In the genomic region with DNA sequence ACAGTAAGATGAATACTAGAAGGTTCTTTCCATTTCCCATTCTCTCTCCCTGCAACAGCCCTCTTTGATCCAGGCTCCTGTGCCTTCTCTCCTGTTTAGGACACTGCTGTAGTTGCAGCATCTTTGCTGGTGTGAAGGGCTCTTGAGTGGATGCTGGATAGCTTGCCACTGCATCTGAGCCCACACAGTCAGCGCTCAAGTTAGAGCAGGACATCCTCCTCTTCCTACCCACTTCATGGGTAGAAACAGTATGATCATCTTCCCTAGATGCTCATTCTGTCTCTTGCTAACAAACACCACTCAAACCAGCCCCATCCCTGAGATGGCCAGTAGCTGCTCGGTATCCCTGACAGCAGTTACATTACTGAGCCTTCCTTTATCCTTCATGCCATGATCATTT, we compare ENCODE assay signal across 19 mouse cellular contexts.
DNase-seq lines count a peak whose midpoint lies in the region; ATAC-seq and TF ChIP-seq lines count a peak whose summit lies in the region.
"Had no signal": no experiment of that assay in that cellular context is flagged by ENCODE, and none has a peak within 500 bp of the region (broad histone marks: within the 10 kb centered on the region; RNA-seq: fewer than 3 reads in every experiment).

No protein-coding gene starts in this region.

- 0 out of 2 replicates have a peak, but pooled peaks have one; percentile 20 for TF ChIP-seq POLR2A in cortical plate, adult 2 months (IDR thresholded peaks at IDR 0.05; ENCODE audit: extremely low read depth, insufficient read depth, low read length)

- H3K27me3 ChIP-seq in hindbrain, embryonic 16.5 days (replicated peaks; ENCODE audit: control insufficient read depth, insufficient read depth, low read length) = no peaks in the 10 kb centered on the region
- H3K27me3 ChIP-seq in hindbrain, embryonic 10.5 days (ENCODE audit: insufficient read depth, poor library complexity, severe bottlenecking) = no peaks in the 10 kb centered on the region
- H3K27me3 ChIP-seq in kidney, embryonic 15.5 days = no peaks in the 10 kb centered on the region
- H3K27me3 ChIP-seq: embryonic facial prominence, embryonic 13.5 days; embryonic facial prominence, embryonic 15.5 days; forebrain, embryonic 12.5 days; forebrain, embryonic 15.5 days had no signal

- TF ChIP-seq CTCF in left cerebral cortex, adult 2 months (IDR thresholded peaks at IDR 0.05) = no peak
- no peak for TF ChIP-seq CTCF in cortical plate, adult 2 months (IDR thresholded peaks at IDR 0.05; ENCODE audit: extremely low read depth, insufficient read depth, low read length)

- no peak overlapping the region for H3K4me3 ChIP-seq in hindbrain, embryonic 16.5 days (ENCODE audit: low read length)
- H3K4me3 ChIP-seq in hindbrain, embryonic 10.5 days = no peak overlapping the region
- H3K4me3 ChIP-seq in left cerebral cortex, adult 2 months = no peak overlapping the region
- no peak overlapping the region for H3K4me3 ChIP-seq in cortical plate, adult 2 months (ENCODE audit: insufficient read depth, low read length)
- H3K4me3 ChIP-seq in kidney, embryonic 15.5 days (replicated peaks) = no peak overlapping the region
- H3K4me3 ChIP-seq: embryonic facial prominence, embryonic 13.5 days; embryonic facial prominence, embryonic 15.5 days; erythroblast, embryonic 14.5 days; forebrain, embryonic 10.5 days; forebrain, embryonic 12.5 days; forebrain, embryonic 15.5 days had no signal

- 93% methylated on average over 2 of the region's 2 CpGs for WGBS in hindbrain, embryonic 16.5 days
- WGBS in hindbrain, embryonic 10.5 days = 89% methylated on average over 2 of the region's 2 CpGs
- 83% methylated on average over 2 of the region's 2 CpGs for WGBS in kidney, embryonic 15.5 days

- H3K4me2 ChIP-seq in hindbrain, embryonic 16.5 days (ENCODE audit: low read length) = no peak overlapping the region
- H3K4me2 ChIP-seq in kidney, embryonic 15.5 days = no peak overlapping the region
- H3K4me2 ChIP-seq: embryonic facial prominence, embryonic 13.5 days; embryonic facial prominence, embryonic 15.5 days; forebrain, embryonic 12.5 days; forebrain, embryonic 15.5 days had no signal

- no peak for DNase-seq in hindbrain, embryonic 10.5 days (ENCODE audit: low spot score)
- no peak for DNase-seq in left cerebral cortex, adult 2 months (ENCODE audit: extremely low spot score in 1 of 2, low spot score in 2 of 2)
- no peak for DNase-seq in left cerebral cortex, adult 11 months (ENCODE audit: low spot score)
- peak; percentile 50 for DNase-seq in brain, adult 2 months (ENCODE audit: low read depth, low spot score)
- DNase-seq: adrenal gland, adult 2 months; adrenal gland, postnatal 10 days; adrenal gland, postnatal 25 days; cerebellum, adult 9-10 months; embryo, embryonic 11 days; forebrain, postnatal 0 days had no signal

- 0 out of 2 replicates have a peak, but pooled peaks have one; percentile 7 for ATAC-seq in hindbrain, embryonic 16.5 days
- ATAC-seq in kidney, embryonic 15.5 days (replicated peaks; ENCODE audit: low FRiP score) = no peak
- ATAC-seq: forebrain, embryonic 15.5 days; forebrain, postnatal 0 days had no signal

- intact Hi-C loops in left cerebral cortex, adult 2 months (cut with DNase I) = loop anchor here (10.0 kb wide), 1 partner anchor 53 kb away; no protein-coding TSS in a partner anchor

- H3K9me3 ChIP-seq in hindbrain, embryonic 16.5 days (ENCODE audit: control insufficient read depth, low read length) = no peaks in the 10 kb centered on the region
- no peaks in the 10 kb centered on the region for H3K9me3 ChIP-seq in hindbrain, embryonic 10.5 days
- no peaks in the 10 kb centered on the region for H3K9me3 ChIP-seq in kidney, embryonic 15.5 days (replicated peaks)
- H3K9me3 ChIP-seq: embryonic facial prominence, embryonic 13.5 days; embryonic facial prominence, embryonic 15.5 days; forebrain, embryonic 10.5 days; forebrain, embryonic 12.5 days; forebrain, embryonic 15.5 days had no signal

- H3K4me1 ChIP-seq in hindbrain, embryonic 16.5 days (ENCODE audit: control insufficient read depth, insufficient read depth, low read depth, low read length) = no peaks in the 10 kb centered on the region
- no peaks in the 10 kb centered on the region for H3K4me1 ChIP-seq in hindbrain, embryonic 10.5 days (replicated peaks)
- peaks cover 6% of the 10 kb centered on the region for H3K4me1 ChIP-seq in cortical plate, adult 2 months (ENCODE audit: control insufficient read depth, insufficient read depth, low read length)
- H3K4me1 ChIP-seq in kidney, embryonic 15.5 days = no peaks in the 10 kb centered on the region
- H3K4me1 ChIP-seq: embryonic facial prominence, embryonic 13.5 days; embryonic facial prominence, embryonic 15.5 days; forebrain, embryonic 10.5 days; forebrain, embryonic 12.5 days; forebrain, embryonic 15.5 days had no signal

- H3K36me3 ChIP-seq in hindbrain, embryonic 16.5 days (ENCODE audit: control insufficient read depth, insufficient read depth, low read length) = no peaks in the 10 kb centered on the region
- H3K36me3 ChIP-seq in hindbrain, embryonic 10.5 days = no peaks in the 10 kb centered on the region
- no peaks in the 10 kb centered on the region for H3K36me3 ChIP-seq in kidney, embryonic 15.5 days
- H3K36me3 ChIP-seq: embryonic facial prominence, embryonic 13.5 days; embryonic facial prominence, embryonic 15.5 days; forebrain, embryonic 10.5 days; forebrain, embryonic 12.5 days; forebrain, embryonic 15.5 days had no signal

- no peak overlapping the region for H3K27ac ChIP-seq in hindbrain, embryonic 16.5 days (ENCODE audit: low read depth, low read length)
- no peak overlapping the region for H3K27ac ChIP-seq in hindbrain, embryonic 10.5 days
- H3K27ac ChIP-seq in left cerebral cortex, adult 2 months = peak overlapping the region; percentile 63
- no peak overlapping the region for H3K27ac ChIP-seq in cortical plate, adult 2 months (ENCODE audit: insufficient read depth, low read length)
- no peak overlapping the region for H3K27ac ChIP-seq in kidney, embryonic 15.5 days
- H3K27ac ChIP-seq: embryonic facial prominence, embryonic 13.5 days; embryonic facial prominence, embryonic 15.5 days; forebrain, embryonic 10.5 days; forebrain, embryonic 12.5 days; forebrain, embryonic 15.5 days had no signal

- H3K9ac ChIP-seq in hindbrain, embryonic 16.5 days (ENCODE audit: low read depth, low read length) = no peak overlapping the region
- H3K9ac ChIP-seq in kidney, embryonic 15.5 days = no peak overlapping the region
- H3K9ac ChIP-seq: embryonic facial prominence, embryonic 13.5 days; embryonic facial prominence, embryonic 15.5 days; forebrain, embryonic 12.5 days; forebrain, embryonic 15.5 days; forebrain, postnatal 0 days had no signal
